Mouse (Mus musculus): Measurements from ENCODE around the gene Igfn1.

Igfn1 gene

DNA sequence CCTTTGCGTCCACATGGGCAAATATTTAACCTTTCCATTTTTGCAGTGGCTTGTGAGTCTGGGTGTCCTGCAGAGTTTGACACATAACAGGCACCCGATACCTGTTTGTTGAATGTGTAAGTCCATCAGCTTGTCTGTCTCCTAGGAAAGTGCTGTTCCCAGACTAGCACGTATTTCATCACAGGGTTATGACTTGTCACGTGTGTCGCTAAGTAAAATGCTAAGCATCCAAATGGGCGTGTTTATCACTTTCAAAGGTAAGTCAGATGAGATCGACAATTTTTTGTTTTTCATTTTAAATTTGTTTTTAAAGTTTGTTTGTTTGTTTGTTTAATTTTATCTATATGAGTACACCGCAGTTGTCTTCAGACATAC, 2.0 kb upstream of the Igfn1 start:
- in situ Hi-C loops (cut with MboI; ENCODE audit: low sequenced_read_pairs): no loop called here

DNA sequence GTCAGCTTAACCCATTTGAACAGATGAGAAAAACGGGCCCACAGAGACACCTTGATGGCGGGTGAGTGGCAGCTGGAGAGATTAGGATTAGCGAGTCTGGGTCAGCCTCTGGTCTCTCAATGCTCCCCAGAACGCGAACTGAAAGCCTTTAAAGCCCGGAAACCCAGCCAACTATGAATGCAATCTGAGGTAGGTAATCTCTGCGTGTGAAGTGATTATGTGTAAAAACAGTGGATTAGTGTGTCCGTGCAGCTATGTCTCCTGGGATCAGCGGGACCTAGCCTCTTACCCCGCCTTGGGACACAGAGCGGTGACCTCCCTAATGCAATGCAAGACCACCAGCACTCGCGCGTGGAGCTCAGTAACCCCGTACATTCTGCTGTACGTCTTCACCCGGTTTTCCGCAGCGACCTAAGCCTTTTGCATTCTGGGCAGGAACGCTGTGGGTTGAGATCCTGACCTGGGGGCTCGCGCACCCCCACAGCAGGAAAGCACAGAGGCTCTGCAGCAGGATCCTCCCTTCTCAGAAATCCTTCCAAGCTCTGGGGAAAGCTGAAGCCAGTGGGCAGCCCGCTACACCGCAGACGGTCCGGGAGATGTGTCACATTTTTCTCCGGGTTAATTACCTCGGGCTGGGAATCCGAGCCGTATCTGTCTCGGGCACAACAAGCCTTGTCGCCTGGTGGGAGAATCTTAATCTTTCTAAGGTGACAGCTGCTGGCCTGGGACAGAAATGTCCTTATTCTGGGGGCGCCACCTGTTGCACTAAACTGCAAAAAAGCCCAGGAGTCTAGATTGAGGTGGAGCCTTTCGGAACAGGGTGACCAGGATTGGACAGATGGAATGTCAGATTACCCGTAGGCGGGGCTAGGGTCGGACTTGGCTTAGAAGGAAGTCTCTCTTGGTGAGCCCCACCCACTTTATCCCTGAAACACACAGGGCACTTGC, 1.3 kb upstream of the Igfn1 start, which contains the start of gene Tmem9:
Tmem9 (plus strand) TSS at position 940 of the 948 bp plus-strand sequence.
- in situ Hi-C loops (cut with MboI; ENCODE audit: low sequenced_read_pairs): no loop called here

DNA sequence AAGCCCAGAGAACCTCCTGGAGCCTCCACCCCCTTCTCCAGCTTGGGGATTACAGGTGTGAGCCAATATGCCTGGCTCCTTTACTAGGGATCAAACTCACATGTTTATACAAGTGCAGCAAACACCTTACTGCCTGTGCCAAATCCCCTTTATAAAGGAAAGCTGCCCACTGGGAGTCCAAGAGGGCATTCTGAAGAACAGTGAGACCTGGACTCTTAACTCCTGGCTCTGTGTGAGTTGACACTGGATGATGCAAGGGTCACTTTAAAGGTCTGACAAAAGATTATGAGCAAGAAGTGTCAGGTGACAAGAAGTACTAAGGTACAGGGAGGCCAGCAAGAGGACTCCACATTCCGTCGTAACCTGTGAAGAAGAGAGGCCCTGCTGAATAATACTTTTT, 4.7 kb downstream of the Igfn1 start:
- in situ Hi-C loops (cut with MboI; ENCODE audit: low sequenced_read_pairs): no loop called here

- in situ Hi-C loops (cut with MboI; ENCODE audit: low sequenced_read_pairs): no loop called here
Measured at GRCm38 (mm10) chr1:135999720-136000287, 6.3 kb downstream of the Igfn1 start.

- in situ Hi-C loops (cut with MboI; ENCODE audit: low sequenced_read_pairs): no loop called here
Measured at GRCm38 (mm10) chr1:135997537-135997936, 8.6 kb downstream of the Igfn1 start.

DNA sequence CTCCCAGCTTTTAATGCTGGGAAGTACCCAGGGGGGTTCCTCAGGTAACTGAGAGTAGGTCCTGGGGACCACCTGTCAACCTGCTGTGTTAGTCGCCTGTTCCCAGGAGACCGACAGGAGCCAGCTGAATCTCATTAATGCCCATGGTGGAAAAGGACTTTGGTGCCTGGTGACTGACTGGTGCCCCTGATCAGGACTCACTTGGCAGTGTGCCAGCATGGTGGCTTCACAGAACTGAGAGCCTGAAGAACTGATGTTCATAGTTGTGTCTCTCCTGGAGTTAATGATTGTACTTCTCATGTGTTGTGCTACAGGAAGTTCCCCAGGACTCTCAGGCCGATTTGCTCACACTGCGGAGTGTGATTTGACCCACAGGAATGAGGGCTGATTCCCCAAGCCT, 12.7 kb downstream of the Igfn1 start:
- in situ Hi-C loops (cut with MboI; ENCODE audit: low sequenced_read_pairs): no loop called here

- in situ Hi-C loops (cut with MboI; ENCODE audit: low sequenced_read_pairs): no loop called here
Measured at GRCm38 (mm10) chr1:135989876-135990275, 16.3 kb downstream of the Igfn1 start.

GRCm38 (mm10) chr1:135984105-135984504, 22.0 kb downstream of the Igfn1 start:
- in situ Hi-C loops (cut with MboI; ENCODE audit: low sequenced_read_pairs): no loop called here

- in situ Hi-C loops (cut with MboI; ENCODE audit: low sequenced_read_pairs): no loop called here
Measured at GRCm38 (mm10) chr1:135972576-135972975, 33.6 kb downstream of the Igfn1 start.

- in situ Hi-C loops (cut with MboI; ENCODE audit: low sequenced_read_pairs): no loop called here
Measured at GRCm38 (mm10) chr1:135970486-135970885, 35.7 kb downstream of the Igfn1 start.

- in situ Hi-C loops (cut with MboI; ENCODE audit: low sequenced_read_pairs): no loop called here
Measured at GRCm38 (mm10) chr1:135967739-135968138, 38.4 kb downstream of the Igfn1 start.

DNA sequence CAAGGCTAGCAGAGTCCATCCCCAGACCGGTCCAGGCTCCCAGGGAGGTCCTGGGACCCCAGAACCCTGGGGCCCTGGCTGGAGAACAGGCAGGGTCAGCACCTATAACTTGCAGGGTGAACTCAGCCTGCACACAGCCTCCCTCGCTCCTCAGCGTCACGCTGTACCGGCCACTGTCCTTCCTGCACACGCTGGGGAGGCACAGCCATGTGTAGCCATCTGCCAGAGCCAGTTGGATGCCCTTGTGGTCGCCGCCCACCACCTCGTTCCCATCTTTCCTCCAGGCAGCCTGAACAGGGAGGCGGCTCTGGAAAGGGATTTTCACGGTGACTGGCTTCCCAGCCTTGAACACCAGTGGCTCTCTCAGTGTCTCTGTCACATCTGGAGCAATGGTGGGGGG, 41.6 kb downstream of the Igfn1 start:
- in situ Hi-C loops (cut with MboI; ENCODE audit: low sequenced_read_pairs): no loop called here

DNA sequence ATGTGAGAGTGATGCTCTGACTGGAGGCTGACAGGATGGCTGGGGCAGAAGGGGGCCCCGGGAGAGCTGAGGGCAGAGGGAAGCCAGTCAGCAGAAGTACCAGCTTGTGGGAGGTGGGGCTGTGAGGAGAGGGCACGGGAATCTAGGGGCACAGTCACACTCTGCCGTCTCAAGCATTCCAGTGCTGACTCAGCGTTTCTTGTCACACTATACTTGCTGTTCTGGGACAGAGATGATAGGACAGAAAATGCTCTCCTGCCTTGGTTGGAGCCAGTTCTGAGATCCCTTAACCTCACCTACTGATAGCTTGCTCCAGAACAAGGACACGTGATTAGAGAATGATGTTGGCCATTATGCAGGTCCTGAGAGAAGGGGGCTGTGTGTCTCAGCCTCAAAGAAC, 43.0 kb downstream of the Igfn1 start:
- in situ Hi-C loops (cut with MboI; ENCODE audit: low sequenced_read_pairs): no loop called here

GRCm38 (mm10) chr1:135958483-135958882, 47.7 kb downstream of the Igfn1 start:
- in situ Hi-C loops (cut with MboI; ENCODE audit: low sequenced_read_pairs): no loop called here

- in situ Hi-C loops (cut with MboI; ENCODE audit: low sequenced_read_pairs): loop anchor here (5.0 kb wide), 1 partner anchor 82 kb away; no protein-coding TSS in a partner anchor
Measured at GRCm38 (mm10) chr1:135948871-135949270, 57.3 kb downstream of the Igfn1 start.

- in situ Hi-C loops (cut with MboI; ENCODE audit: low sequenced_read_pairs): loop anchor here (5.0 kb wide), 1 partner anchor 79 kb away; no protein-coding TSS in a partner anchor
Measured at GRCm38 (mm10) chr1:135946247-135946646, 59.9 kb downstream of the Igfn1 start.

DNA sequence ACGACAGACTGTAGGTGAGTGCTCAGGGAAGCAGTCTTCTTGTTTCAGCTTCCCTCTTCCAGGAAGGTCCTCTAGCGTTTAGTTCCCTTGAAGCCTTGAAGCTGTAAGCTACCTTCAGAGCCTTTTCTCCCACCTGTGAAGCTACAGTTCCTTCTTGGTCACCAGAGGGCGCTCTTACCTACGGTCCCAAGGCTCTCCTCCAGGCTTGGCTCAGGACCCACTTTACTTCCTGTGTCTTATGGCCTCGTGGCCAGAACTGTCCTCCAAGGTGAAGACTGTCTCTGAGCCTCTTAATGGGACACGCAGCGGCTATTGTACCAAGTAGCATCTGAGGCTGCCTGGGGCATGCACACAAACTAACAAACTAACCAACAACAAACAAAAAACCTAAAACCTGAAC, 60.4 kb downstream of the Igfn1 start:
- in situ Hi-C loops (cut with MboI; ENCODE audit: low sequenced_read_pairs): loop anchor here (5.0 kb wide), 1 partner anchor 78 kb away; no protein-coding TSS in a partner anchor

GRCm38 (mm10) chr1:135944526-135945259, 61.4 kb downstream of the Igfn1 start:
- in situ Hi-C loops (cut with MboI; ENCODE audit: low sequenced_read_pairs): loop anchor here (5.0 kb wide), 1 partner anchor 77 kb away; no protein-coding TSS in a partner anchor

DNA sequence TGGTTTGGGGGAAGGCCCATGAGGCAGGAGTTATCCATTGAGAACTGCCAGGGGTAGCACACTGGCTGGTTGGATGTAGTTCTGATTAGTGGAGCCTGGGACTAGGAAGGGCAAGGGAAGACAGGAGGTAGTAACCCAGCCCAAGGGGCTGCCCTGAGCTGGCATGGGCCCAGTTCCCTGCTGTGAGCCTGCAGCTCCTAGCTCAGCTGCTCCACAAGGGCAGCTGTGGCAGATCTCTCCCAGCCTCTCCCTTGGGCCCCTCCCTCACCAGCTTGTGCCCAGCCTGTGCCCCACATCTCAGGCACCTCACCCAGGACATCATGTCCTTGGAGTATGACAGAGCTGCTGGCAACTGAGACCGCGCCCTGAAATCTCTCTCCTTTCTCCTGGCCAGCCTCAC, 62.4 kb downstream of the Igfn1 start:
- in situ Hi-C loops (cut with MboI; ENCODE audit: low sequenced_read_pairs): no loop called here

- in situ Hi-C loops (cut with MboI; ENCODE audit: low sequenced_read_pairs): no loop called here
Measured at GRCm38 (mm10) chr1:135942116-135942515, 64.0 kb downstream of the Igfn1 start.

- in situ Hi-C loops (cut with MboI; ENCODE audit: low sequenced_read_pairs): no loop called here
Measured at GRCm38 (mm10) chr1:135941259-135942006, 64.7 kb downstream of the Igfn1 start.

Measured in CH12F3 (cell line).